Mouse (Mus musculus): ENCODE measurements at regions not wholly inside any gene's neighbourhood (a gene's known extent, or its start where the extent isn't known, plus 50 kb on each side); places are given as distances from the start of the nearest gene placed in this dataset.

- DNase-seq, result no peak
Observed at GRCm38 (mm10) chr4:39292348-39292845, 157.7 kb upstream of the 1700009N14Rik start.

GRCm38 (mm10) chr4:39310131-39310530, 140.0 kb upstream of the 1700009N14Rik start:
- no peak for DNase-seq

GRCm38 (mm10) chr4:39344401-39345138, 105.5 kb upstream of the 1700009N14Rik start:
- peak; percentile 3 for DNase-seq

- no peak for DNase-seq
Observed at GRCm38 (mm10) chr4:39345139-39345412, 105.0 kb upstream of the 1700009N14Rik start.

- no peak for DNase-seq
Observed at GRCm38 (mm10) chr4:39368159-39368558, 81.9 kb upstream of the 1700009N14Rik start.

GRCm38 (mm10) chr4:39380771-39381170, 69.3 kb upstream of the 1700009N14Rik start:
- DNase-seq, result no peak

GRCm38 (mm10) chr4:39398226-39398625, 51.9 kb upstream of the 1700009N14Rik start:
- no peak for DNase-seq
